Mouse (Mus musculus) T-helper 1 cell (primary cell): ENCODE measurements around the gene Gm21739.
"Not testable (repeated sequence)": the region's sequence is repeated elsewhere in the genome, so short reads cannot be mapped to it uniquely, and the experiment has no call there.

ENCODE experiments used
- in situ Hi-C: fragments of 300-600 bp; cut with MboI, MseI; formaldehyde crosslinking; loops from one replicate; pipeline ENCODE4 v1.15.1; 2025; ENCODE audit warnings: high pct_unique_total_duplicates

Gene Gm21739

GRCm38 (mm10) chrY:44264344-44264743 is at the start of gene Gm21739:
Gene Gm21739 (minus strand): TSS chrY:44264444.
- in situ Hi-C loops, result not testable (repeated sequence)
